Mouse (Mus musculus) embryonic facial prominence, embryonic 12.5 days (tissue): ENCODE data around the gene Med22. TPM values are rescaled to one million over a fixed set of nuclear protein-coding genes. Genes with fewer than 3 reads are reported as not detected.
A peak's percentile ranks its signal among the peaks of the same experiment; 100 is the strongest.

ENCODE experiments used
- ATAC-seq: fragments of 200-750 bp; cut with Nextera tagmentation; 2 replicates; pipeline ENCODE4 v1.8.0; 2017; ENCODE audit not compliant: insufficient number of reproducible peaks, insufficient read depth, low FRiP score, low TSS enrichment
- H3K27ac ChIP-seq: fragments of 300-500 bp; sonication (generic); 2 replicates; pipeline ENCODE4 v1.5.1; 2016; ENCODE audit warnings: mild to moderate bottlenecking
- H3K27me3 ChIP-seq: fragments of 300-500 bp; sonication (generic); 2 replicates; pipeline ENCODE4 v1.6.1; 2016; ENCODE audit warnings: mild to moderate bottlenecking, moderate library complexity
- H3K36me3 ChIP-seq: fragments of 300-500 bp; sonication (generic); 2 replicates; pipeline ENCODE4 v1.6.1; 2016; ENCODE audit warnings: mild to moderate bottlenecking
- H3K4me1 ChIP-seq: fragments of 300-500 bp; sonication (generic); 2 replicates; pipeline ENCODE4 v1.6.1; 2016
- H3K4me2 ChIP-seq: fragments of 300-500 bp; sonication (generic); replicated peaks from 2 replicates; pipeline ENCODE4 v1.6.1; 2016; ENCODE audit warnings: mild to moderate bottlenecking, moderate library complexity
- H3K4me3 ChIP-seq: fragments of 300-500 bp; sonication (generic); 2 replicates; pipeline ENCODE4 v1.5.1; 2016; ENCODE audit warnings: mild to moderate bottlenecking
- H3K9ac ChIP-seq: fragments of 300-500 bp; sonication (generic); 2 replicates; pipeline ENCODE4 v1.6.1; 2016; ENCODE audit warnings: mild to moderate bottlenecking, moderate library complexity
- H3K9me3 ChIP-seq: fragments of 300-500 bp; sonication (generic); 2 replicates; pipeline ENCODE4 v1.6.1; 2016; ENCODE audit warnings: mild to moderate bottlenecking, moderate library complexity
- WGBS: fragments of 180-500 bp; shearing (Covaris S2); methylation state at CpG from one replicate; pipeline ENCODE4 v1.1.7; 2016; 5-methylcytosine and 5-hydroxymethylcytosine counted together
- polyA plus RNA-seq: library from polyadenylated mRNA; unstranded; fragments of >200 nt; fragmentation: Nextera tagmentation; extraction: Ambion mirVana; gene quantifications from 2 replicates; pipeline ENCODE4 v1.2.1, GENCODE M21; 2016

Gene Med22
- polyA plus RNA-seq: 72.1 and 74.2 TPM in 2 replicates

GRCm38 (mm10) chr2:26910124-26910993 is at the start of gene Med22, which contains the start of gene Rpl7a:
TSS of gene Med22 (minus strand) at chr2:26910677.
TSS of gene Rpl7a (plus strand) at chr2:26910764.
- Histone ChIP-seq H3K36me3 (peaks cover 64% of the 10 kb centered on the region), H3K27me3 (no peaks in the 10 kb centered on the region), H3K9me3 (no peaks in the 10 kb centered on the region), H3K4me1 (peaks cover 30% of the 10 kb centered on the region), H3K9ac (peak within 1 kb of the TSS; percentile 98), H3K27ac (peak within 1 kb of the TSS; percentile 94), H3K4me2 (peak within 1 kb of the TSS; percentile 98), H3K4me3 (peak within 1 kb of the TSS; percentile 92)
- under 1% methylated on average over 74 of the region's 74 CpGs for WGBS
- peak; percentile 65 for ATAC-seq

GRCm38 (mm10) chr2:26957488-26957859 is 47.0 kb upstream of the Med22 start:
- Histone ChIP-seq H3K4me3 (no peak overlapping the region), H3K27me3 (no peaks in the 10 kb centered on the region), H3K9me3 (no peaks in the 10 kb centered on the region), H3K36me3 (peaks cover 92% of the 10 kb centered on the region), H3K27ac (no peak overlapping the region), H3K4me1 (peaks cover 7% of the 10 kb centered on the region; the same call in 1 of the 2 replicates), H3K9ac (no peak overlapping the region), H3K4me2 (no peak overlapping the region)
- WGBS: 89% methylated on average over 2 of the region's 2 CpGs
- no peak for ATAC-seq

- Histone ChIP-seq H3K4me2 (no peak overlapping the region), H3K9me3 (no peaks in the 10 kb centered on the region), H3K27me3 (no peaks in the 10 kb centered on the region), H3K27ac (no peak overlapping the region), H3K36me3 (peaks cover 92% of the 10 kb centered on the region), H3K4me3 (no peak overlapping the region), H3K4me1 (peaks cover 3% of the 10 kb centered on the region; the same call in 1 of the 2 replicates), H3K9ac (no peak overlapping the region)
- no peak for ATAC-seq
- WGBS: 95% methylated on average over 12 of the region's 12 CpGs
Observed at GRCm38 (mm10) chr2:26956811-26957487, 46.5 kb upstream of the Med22 start.

- Histone ChIP-seq H3K27me3 (no peaks in the 10 kb centered on the region), H3K4me1 (no peaks in the 10 kb centered on the region), H3K9me3 (no peaks in the 10 kb centered on the region), H3K4me3 (no peak overlapping the region), H3K36me3 (peaks cover 85% of the 10 kb centered on the region), H3K4me2 (no peak overlapping the region), H3K27ac (no peak overlapping the region), H3K9ac (no peak overlapping the region)
- no peak for ATAC-seq
- 88% methylated on average over 2 of the region's 2 CpGs for WGBS
Observed at GRCm38 (mm10) chr2:26954735-26955395, 44.4 kb upstream of the Med22 start.

GRCm38 (mm10) chr2:26952866-26953265 is 42.4 kb upstream of the Med22 start:
- Histone ChIP-seq H3K36me3 (peaks cover 81% of the 10 kb centered on the region), H3K4me1 (no peaks in the 10 kb centered on the region), H3K4me2 (no peak overlapping the region), H3K27me3 (no peaks in the 10 kb centered on the region), H3K4me3 (no peak overlapping the region), H3K9ac (no peak overlapping the region), H3K9me3 (no peaks in the 10 kb centered on the region), H3K27ac (no peak overlapping the region)
- no peak for ATAC-seq
- 87% methylated on average over 8 of the region's 8 CpGs for WGBS

GRCm38 (mm10) chr2:26952193-26952592 is 41.7 kb upstream of the Med22 start:
- H3K4me1 ChIP-seq: no peaks in the 10 kb centered on the region
- H3K36me3 ChIP-seq: peaks cover 76% of the 10 kb centered on the region
- no peaks in the 10 kb centered on the region for H3K9me3 ChIP-seq
- no peak overlapping the region for H3K4me3 ChIP-seq
- H3K9ac ChIP-seq: no peak overlapping the region
- H3K27me3 ChIP-seq: no peaks in the 10 kb centered on the region
- H3K4me2 ChIP-seq: no peak overlapping the region
- no peak overlapping the region for H3K27ac ChIP-seq
- no peak for ATAC-seq
- 93% methylated on average over 4 of the region's 4 CpGs for WGBS

- Histone ChIP-seq H3K4me3 (no peak overlapping the region), H3K4me1 (no peaks in the 10 kb centered on the region), H3K27me3 (no peaks in the 10 kb centered on the region), H3K9me3 (no peaks in the 10 kb centered on the region), H3K9ac (no peak overlapping the region), H3K27ac (no peak overlapping the region), H3K4me2 (no peak overlapping the region), H3K36me3 (peaks cover 72% of the 10 kb centered on the region)
- WGBS: 84% methylated on average over 8 of the region's 8 CpGs
- no peak for ATAC-seq
Observed at GRCm38 (mm10) chr2:26951346-26951905, 40.9 kb upstream of the Med22 start.

- Histone ChIP-seq H3K4me3 (no peak overlapping the region), H3K4me1 (no peaks in the 10 kb centered on the region), H3K27me3 (no peaks in the 10 kb centered on the region), H3K4me2 (no peak overlapping the region), H3K9ac (no peak overlapping the region), H3K36me3 (peaks cover 61% of the 10 kb centered on the region), H3K9me3 (no peaks in the 10 kb centered on the region), H3K27ac (no peak overlapping the region)
- WGBS: 85% methylated on average over 2 of the region's 2 CpGs
- no peak for ATAC-seq
Observed at GRCm38 (mm10) chr2:26950411-26950810, 39.9 kb upstream of the Med22 start.

GRCm38 (mm10) chr2:26943253-26943652 is 32.8 kb upstream of the Med22 start:
- Histone ChIP-seq H3K27ac (no peak overlapping the region), H3K4me3 (no peak overlapping the region), H3K27me3 (0 out of 2 replicates have a peak, but pooled peaks cover 4% of the 10 kb centered on the region), H3K9me3 (no peaks in the 10 kb centered on the region), H3K4me2 (no peak overlapping the region), H3K9ac (no peak overlapping the region), H3K36me3 (0 out of 2 replicates have a peak, but pooled peaks cover 4% of the 10 kb centered on the region), H3K4me1 (no peaks in the 10 kb centered on the region)
- 78% methylated on average over 3 of the region's 3 CpGs for WGBS
- no peak for ATAC-seq

GRCm38 (mm10) chr2:26941539-26941938 is 31.1 kb upstream of the Med22 start:
- Histone ChIP-seq H3K9ac (no peak overlapping the region), H3K4me3 (no peak overlapping the region), H3K36me3 (no peaks in the 10 kb centered on the region), H3K4me1 (no peaks in the 10 kb centered on the region), H3K27ac (no peak overlapping the region), H3K27me3 (0 out of 2 replicates have a peak, but pooled peaks cover 4% of the 10 kb centered on the region), H3K4me2 (no peak overlapping the region), H3K9me3 (no peaks in the 10 kb centered on the region)
- no peak for ATAC-seq
- WGBS: 39% methylated on average over 5 of the region's 5 CpGs

GRCm38 (mm10) chr2:26936425-26936824 is 25.9 kb upstream of the Med22 start:
- WGBS: 46% methylated on average over 1 of the region's 1 CpGs
- Histone ChIP-seq H3K9ac (no peak overlapping the region), H3K27me3 (no peaks in the 10 kb centered on the region), H3K9me3 (no peaks in the 10 kb centered on the region), H3K27ac (no peak overlapping the region), H3K4me1 (peaks cover 7% of the 10 kb centered on the region; the same call in 1 of the 2 replicates), H3K4me2 (no peak overlapping the region), H3K4me3 (no peak overlapping the region), H3K36me3 (0 out of 2 replicates have a peak, but pooled peaks cover 2% of the 10 kb centered on the region)
- ATAC-seq: no peak
